Mouse (Mus musculus): ENCODE results near the gene Gria1.

Gria1 gene

DNA sequence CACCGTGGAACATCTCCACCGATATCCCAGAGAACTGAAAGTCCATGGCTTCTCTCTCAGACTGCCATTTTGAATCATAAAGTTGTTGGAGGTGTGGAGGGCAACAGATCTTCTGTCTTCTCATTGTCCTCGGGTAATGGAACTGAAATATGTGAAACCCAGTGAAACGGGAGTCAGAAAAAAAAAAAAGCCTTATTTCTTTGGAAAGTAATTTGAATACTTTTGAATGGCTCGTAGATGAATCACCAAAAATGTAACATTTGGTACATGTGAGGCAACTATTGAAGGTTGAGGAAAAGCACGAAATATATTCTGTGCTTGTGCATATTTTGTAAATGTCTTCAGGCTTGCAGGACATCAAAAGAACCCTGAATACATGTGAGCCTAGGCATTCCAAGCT is 151.7 kb downstream of the Gria1 start:
- no peak for DNase-seq (ENCODE audit: low read depth, low spot score)

DNA sequence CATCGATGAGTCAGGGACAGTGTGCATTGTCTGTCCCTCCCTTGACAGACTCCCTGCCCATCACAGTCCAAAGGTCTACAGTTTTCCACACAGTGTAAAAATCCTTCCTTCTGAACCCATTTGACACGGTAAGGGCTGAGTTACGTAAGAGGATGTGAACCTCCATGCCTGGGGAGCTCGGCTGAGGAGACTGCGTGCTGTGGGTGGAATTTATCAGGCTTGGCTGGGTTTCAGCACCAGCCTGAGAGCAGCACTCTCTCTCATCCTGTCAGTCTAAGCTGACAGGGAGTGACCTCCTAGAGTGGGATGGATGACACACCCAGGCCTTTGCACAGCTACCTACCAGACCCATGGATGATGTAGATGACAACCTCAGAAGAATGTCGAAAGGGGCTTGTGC is 158.9 kb downstream of the Gria1 start:
- no peak for DNase-seq (ENCODE audit: low read depth, low spot score)

DNA sequence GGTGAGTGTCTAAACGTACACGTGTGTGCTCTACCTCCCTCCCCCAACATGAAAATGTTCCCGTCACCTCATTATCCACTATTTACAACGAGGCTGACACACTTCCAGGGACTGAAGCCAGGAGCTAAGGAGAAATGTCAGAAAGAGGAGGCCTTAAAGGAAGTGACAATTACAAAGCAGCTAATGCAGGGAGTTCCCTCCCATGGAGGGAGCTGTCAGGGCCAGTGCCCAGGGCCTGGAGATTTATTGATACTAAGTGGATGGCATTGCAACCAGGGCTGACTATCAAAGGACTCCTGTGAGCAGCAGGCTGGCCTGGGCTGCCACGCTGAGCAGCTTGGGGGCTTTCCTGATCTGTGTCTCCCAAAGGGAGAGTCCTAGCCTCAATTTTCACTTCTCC is 163.0 kb downstream of the Gria1 start:
- no peak for DNase-seq (ENCODE audit: low read depth, low spot score)

DNA sequence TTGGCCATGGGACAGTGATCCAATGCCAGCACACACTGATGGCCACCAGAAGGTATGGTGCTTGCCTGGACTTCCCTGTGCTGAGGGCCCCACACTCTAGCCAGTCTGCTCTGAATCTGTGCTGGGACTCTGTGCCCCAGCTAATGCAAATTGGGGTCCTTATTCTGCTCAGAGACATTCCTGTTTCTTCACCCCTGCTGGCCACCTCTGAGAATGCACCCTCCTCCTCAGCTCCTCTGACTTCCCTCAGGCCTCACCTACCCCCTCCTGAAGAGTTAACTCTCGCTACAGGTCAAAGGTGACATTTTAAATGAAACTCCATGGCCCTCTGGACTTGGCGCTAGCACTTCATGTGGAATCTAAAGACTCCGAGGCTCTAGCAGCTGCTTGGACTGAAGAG is 165.4 kb downstream of the Gria1 start:
- DNase-seq (ENCODE audit: low read depth, low spot score), result no peak

DNA sequence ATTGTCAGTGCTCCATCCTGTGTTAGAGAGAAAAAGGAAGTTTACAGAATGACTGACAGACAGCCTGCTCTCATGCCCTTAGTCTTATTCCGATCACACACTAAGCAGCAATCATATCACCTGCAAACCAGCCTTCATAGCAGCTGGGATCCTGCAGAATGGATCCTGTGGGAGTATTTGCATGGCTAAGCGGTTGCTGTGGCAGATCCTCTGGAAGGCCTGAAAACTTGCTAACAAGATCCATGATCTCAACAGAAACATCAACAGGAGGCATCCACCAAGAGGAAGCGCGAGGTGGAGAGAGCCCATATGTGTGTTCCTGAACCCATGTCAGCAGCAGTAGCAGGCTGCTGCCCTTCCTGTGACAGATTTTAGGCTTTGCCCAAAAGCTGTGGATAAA is 173.0 kb downstream of the Gria1 start:
- DNase-seq (ENCODE audit: low read depth, low spot score), result no peak

DNA sequence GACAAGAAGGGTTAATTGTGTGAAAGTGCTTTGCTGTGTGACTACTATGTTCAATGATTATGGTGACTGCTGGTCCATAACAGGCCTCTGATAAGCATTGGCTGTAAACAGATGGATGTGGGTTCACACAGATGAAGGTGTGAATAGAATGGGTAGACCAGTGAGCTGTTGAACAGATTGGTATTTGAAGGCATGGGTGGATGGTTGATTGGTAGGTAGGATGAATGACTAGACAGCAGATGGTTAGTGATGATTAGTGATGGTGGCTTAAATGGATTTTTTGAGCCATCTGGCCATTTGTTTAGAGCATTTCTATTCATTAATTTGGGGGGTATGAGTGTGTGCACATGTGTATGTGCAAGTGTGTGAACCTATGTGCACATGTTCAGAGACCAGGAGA is 173.9 kb downstream of the Gria1 start:
- no peak for DNase-seq (ENCODE audit: low read depth, low spot score)

DNA sequence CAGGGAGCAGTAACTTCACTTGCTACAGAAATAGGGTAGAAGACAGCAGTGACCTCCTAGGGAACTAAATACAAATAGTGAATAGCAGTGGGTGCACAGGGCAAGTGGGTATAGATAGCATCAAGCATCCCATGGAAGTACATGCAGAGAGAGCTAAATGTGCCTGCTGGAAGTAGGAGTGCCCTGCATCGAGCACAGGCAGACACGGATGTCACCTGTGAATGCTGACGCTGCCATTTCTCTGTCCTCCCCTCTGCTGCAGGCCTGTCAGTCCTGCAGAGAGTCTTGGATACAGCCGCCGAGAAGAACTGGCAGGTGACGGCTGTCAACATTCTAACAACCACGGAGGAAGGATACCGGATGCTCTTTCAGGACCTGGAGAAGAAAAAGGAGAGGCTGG is 178.2 kb downstream of the Gria1 start:
- no peak for DNase-seq (ENCODE audit: low read depth, low spot score)

DNA sequence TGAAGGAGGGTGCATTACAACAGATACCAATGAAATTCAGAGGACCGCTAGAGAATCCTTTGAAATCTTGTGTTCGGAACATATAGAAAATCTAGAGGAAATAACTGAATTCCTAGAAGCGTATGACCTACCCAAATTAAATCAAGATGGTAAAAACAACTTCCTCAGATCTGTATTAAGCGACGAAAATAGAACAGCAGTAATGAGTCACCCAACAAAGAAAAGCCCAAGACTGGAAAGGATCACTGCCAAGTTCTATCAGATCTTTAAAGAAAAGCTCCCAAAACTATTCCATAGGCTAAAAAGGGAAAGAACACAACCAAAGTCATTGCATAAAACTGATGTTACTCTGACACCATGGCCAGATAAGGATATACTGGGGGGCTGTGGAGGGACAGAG is 183.6 kb downstream of the Gria1 start:
- DNase-seq (ENCODE audit: low read depth, low spot score), result peak; percentile 73

DNA sequence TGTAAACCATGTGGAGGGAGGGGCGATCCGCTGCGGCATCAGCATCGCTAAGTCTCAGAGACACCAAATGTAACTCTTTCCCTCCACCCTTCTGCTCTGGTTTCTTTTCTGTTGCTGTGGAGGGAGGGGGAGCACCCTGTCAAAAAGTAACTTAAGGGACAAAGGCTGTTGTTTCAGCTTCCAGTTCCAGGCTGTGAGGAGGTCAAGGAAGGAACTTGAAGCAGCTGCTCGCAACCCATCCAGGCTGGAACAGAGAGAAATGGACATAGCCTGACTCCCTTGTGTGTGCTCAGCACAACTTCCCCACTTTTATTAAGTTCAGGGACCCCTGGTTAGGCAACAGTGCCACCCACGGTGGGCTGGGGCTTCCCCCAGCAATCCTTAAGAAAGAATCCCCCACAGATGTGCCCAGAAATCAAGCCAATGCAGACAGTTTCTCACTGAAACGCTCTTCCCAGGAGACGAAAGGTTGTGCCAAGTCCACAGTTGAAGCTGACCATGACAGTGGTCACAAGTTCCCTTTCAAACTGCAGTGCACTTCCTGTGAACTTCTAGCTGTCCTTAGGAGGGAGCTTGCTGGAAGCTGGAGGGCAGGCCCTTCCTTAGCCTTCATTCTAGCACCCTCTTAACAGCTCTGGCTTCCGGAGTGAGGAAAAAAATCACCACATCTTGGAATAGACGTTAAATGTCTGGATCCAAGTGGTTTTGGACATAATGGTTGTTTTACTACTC is 190.2 kb downstream of the Gria1 start:
- no peak for DNase-seq (ENCODE audit: low read depth, low spot score)

DNA sequence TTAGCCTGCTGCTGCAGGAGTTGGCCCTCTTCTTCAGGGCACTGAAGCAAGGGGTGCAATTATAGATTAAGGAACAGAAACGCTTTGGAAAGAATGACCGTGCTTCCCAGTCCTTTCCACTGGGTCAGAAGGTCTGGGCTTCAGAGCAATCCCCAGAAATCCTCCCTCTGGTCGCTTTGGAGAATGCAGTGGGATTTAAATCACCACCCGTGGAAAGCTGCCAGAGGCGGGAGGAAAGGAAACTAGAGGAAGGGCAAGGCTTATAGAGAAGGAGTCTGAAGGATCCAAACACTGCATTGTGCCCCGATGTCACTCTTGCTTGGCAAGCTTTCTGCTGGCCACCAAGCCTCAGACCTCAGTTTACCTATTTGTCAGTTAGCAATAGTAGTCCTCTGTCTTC is 193.2 kb downstream of the Gria1 start:
- no peak for DNase-seq (ENCODE audit: low read depth, low spot score)

DNA sequence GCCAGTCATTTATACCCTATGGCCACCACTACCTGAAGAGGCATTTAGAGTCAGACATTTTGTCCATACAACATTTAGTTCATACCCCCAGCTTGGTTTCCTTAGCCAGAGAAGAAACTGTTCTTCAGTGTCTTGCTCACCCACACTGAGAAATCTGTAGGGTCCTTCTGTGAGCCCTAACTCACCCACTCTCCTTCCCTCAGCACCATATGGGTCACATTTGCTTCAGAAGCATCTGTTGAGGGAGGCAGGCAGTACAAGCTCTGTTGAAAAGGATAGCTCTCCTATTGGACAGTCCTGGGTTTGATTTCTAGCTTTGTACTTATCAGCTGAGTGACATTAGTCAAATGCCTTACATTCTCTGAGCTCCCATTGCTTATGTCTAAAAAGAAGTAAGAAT is 196.1 kb downstream of the Gria1 start:
- DNase-seq (ENCODE audit: low read depth, low spot score), result peak; percentile 51

DNA sequence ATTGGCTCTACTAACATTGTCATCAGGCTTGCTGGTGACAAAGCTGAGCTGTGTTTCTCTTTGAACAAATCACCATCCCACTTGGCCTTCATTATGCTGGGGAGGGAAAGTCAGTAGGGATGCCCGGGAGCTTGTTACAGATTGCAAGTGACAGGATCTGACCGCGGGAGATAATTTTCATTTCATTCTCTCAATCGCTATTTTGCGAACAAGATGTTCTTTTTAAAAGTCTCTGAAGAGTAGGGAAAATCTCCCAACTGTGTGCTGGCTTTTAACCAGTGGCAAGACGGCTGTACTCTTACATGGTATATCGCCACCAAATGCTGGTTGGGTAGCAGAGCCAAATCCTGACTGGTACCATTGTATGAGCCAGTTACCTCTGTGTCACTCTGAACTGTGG is 202.9 kb downstream of the Gria1 start:
- peak; percentile 31 for DNase-seq (ENCODE audit: low read depth, low spot score)

DNA sequence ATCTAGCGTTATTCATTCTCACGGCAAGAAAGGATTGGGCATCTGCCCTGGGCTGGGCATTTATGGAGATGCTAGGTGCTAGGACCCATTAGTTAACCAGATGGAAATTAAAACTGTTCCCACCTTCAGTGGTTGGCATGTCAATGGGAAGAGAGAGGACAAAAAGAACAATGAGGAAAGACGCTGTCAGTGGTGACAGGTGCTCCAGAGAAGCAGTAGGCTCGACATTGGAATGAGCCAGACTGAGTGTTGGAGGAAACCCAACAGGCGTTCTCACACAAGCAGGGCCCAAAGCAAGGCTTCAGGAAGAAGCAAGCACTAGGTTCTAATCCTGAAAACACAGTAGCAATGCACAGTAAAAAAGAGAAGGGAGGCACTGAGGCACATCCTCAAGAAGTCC is 203.4 kb downstream of the Gria1 start:
- no peak for DNase-seq (ENCODE audit: low read depth, low spot score)

DNA sequence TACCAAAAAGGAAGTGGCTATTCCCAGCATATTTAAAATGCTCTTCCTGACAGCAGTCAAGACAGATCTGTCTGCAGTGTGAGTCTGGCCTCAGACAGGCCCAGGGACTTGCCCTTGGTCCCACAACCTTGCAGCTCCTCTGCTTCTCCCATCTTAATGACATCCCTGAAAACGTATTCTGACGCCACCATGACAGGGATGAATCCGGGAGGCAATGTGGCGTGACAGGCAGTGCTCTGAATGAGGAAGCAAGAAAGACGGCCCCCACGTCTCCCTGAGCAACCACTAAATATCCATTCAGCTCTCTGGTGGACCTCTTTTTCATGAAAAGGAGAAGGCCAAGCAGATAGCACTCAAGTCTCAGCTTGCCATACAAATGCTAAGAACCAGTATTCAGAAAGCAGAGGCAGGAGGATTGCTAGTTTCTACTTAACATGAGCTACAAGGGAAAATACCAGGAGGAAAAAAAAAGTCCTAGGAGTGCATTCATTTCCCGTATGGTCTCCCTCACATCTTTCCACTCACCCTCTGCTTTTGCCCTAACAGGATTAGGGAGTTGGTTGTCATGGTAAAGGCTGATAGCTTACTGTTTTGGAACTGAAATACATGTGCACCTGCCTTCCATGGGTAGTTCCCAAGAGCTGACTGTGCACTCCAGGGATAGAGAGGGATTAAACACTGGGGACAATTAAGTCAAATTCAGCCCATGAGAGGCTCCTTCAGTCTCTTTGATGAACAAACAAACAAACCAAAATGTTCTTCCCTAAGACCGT is 211.8 kb downstream of the Gria1 start:
- no peak for DNase-seq (ENCODE audit: low read depth, low spot score)

DNA sequence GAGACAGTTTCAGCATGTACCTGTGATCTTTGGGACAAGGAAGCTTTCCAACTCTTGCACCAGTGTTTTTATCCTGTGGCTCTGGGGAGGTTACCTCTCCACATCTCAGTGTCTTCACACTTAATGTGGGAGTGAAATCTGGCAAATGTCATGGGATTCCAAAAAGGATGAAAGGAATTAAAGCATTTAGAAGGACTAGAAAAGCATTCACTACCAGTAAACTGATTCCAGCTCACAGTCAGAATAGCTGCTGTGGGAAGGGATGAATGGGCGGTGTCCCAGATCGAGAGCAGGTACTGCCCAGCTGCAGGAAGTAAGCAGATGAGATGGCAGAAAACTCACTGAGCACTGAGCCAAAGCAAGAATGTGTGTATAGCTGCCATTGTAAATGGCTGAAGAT is 224.3 kb downstream of the Gria1 start:
- peak; percentile 42 for DNase-seq (ENCODE audit: low read depth, low spot score)

DNA sequence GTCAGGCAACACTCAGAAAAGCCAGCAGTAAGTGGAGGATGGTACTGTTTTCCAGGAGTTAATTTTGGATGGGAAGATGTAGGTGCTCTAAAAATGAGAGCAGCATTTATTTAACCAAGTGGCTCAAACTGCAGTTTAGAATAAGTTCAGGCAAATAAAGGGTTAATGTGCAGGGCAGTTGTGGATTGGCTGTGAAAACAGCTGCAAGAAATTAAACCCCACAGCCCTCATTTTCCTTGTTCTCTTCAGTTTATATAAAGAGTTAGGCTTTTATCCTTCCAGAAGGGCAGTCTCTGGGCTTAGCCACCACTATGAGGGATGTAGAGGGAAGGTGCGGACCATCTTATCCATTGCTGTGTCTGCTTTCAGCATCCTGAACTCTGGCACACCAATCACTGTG is 225.2 kb downstream of the Gria1 start:
- no peak for DNase-seq (ENCODE audit: low read depth, low spot score)

DNA sequence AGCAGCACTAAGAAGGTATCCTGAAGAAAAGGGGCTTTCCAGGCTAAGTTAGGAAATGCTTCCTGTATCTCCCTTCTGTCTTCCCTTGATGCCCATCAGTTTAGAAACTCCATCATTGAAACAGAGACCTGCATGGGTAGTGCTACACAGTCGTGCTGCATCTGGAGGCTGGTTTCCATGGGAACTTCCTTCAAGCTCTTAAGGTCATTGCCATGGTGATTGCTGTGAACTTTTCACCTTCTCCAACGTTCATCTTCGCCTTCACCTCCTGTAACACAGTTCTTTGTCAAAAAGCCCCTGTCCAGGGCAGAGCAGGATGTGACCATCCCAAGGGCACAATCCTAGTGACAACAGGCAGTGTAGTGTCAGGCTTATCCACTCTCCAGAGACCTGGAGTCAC is 228.6 kb downstream of the Gria1 start:
- no peak for DNase-seq (ENCODE audit: low read depth, low spot score)

DNA sequence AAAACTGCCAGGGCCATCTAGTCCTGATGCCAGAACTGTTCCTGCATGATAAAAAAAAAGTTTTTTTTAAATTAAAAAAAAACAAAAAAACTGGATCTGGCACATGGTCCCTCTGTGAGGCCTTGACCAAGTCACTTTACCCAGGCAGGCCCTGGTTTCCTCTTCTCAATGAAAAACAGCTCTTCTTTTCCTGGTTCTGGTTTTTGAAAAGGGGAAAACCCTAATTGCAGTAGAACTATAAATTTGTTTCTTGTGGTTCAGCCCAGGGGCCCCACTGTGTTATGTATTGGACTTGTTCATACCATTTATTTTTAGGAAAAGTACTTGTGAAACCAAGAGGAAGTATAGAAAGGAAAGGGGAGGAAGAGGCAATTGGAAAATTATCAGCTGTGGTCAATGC is 232.6 kb downstream of the Gria1 start:
- no peak for DNase-seq (ENCODE audit: low read depth, low spot score)

DNA sequence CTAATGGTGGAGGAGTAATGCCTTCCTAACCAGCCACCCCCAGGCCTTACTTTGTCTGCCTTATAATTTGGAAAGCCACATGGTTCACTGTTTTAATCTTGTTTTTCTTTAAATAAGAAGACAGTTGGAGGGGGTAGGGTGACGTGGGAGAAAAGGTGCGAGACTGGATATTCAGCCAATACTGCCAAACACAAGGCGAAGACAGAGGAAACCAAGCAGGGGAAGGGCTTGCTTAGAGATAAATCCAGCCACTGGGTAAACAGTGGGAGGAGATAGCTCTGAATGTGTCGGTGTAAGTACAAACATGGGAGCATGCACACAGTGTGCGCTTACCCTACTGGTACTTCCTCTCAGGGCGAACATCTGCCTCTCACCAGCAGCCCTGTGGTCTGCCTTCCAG is 233.4 kb downstream of the Gria1 start:
- peak; percentile 67 for DNase-seq (ENCODE audit: low read depth, low spot score)

DNA sequence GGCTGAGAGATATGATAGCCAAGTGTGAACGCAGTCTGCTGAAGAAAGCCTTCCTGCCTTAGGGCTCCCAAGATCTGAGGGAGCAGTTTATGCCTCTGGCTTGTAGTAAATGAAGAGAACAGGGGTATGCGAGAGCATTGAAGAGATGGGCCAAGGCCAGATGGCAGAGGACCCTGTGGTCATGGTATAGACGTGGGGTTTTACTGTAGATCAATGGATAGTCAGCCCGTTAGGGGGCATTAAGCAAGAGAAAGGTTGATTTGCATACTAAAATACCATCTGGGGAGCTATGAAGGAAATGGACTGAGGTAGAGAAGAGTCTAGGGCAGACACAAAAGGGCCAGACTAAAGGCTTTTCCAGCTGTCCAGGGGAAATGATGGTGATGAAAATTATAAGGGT is 237.7 kb downstream of the Gria1 start:
- no peak for DNase-seq (ENCODE audit: low read depth, low spot score)

DNA sequence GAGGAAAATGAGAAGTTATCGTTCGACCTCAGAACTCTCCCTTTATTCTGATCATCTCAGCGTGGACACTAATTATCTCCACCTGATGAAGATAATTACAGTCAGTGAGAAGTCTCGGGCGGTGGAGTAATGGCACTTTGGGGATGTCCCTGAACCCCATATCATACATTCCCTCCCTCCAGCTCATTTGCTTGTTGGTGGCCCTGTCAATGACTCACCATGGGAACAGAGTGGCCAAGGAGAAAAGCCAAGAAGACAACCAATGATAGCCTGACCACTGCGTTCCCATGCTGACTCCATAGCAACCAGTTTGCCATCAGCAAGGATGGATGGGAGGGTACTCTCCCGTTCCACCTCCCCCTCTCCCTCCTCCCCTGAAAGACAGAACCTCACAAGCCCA is 238.9 kb downstream of the Gria1 start:
- no peak for DNase-seq (ENCODE audit: low read depth, low spot score)

DNA sequence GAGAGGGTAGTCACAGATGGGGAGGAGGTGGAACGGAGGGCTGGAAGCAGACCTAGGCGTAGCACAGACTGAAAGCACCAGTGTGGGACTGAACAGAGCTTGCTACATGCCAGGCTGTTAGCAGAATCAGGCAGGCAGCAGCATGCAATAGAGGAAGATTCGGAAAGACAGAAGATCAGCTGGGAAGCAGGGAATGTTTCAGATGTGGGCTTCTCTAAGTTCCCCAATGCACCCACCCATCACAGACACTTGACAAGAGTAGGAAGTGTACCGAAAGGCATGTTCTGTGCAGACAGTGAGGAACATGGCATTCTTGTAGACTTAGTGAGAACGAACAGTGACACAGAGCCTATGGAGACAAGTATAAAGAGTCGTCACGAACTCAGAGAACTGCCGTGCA is 260.5 kb downstream of the Gria1 start:
- DNase-seq (ENCODE audit: low read depth, low spot score), result peak; percentile 92

DNA sequence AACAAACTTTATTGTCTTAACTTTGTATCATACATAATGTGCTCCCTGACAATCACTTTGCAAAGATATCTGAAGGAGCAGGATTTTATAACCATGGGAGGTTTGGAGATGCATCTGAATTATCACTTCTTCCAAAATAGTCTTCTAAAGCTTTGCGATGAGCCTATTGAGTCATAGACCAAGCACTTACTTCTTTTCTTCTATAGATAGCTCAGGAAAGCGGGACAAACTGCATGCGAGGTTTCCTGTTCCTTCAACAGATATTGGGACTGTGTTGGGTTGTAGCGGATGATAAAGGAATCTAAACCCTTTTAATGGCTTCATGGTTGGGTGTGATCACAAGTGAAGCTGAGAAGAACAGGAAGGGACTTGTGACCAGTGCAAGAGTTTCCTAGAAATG is 263.5 kb downstream of the Gria1 start:
- peak; percentile 47 for DNase-seq (ENCODE audit: low read depth, low spot score)

Data from telencephalon, adult 2 months (tissue).